Mouse (Mus musculus) natural killer cell, adult 2 months (primary cell): ENCODE measurements around the gene Spint3.
A peak's percentile ranks its signal among the peaks of the same experiment; 100 is the strongest.
"Not testable (repeated sequence)": the region's sequence is repeated elsewhere in the genome, so short reads cannot be mapped to it uniquely, and the experiment has no call there.

Source experiments
- DNase-seq, 2 experiments: peaks; one replicate each; pipeline ENCODE4 v3.0.0; 2022; ENCODE audit warnings: low spot score in 2 of 2

The Spint3 gene

DNA sequence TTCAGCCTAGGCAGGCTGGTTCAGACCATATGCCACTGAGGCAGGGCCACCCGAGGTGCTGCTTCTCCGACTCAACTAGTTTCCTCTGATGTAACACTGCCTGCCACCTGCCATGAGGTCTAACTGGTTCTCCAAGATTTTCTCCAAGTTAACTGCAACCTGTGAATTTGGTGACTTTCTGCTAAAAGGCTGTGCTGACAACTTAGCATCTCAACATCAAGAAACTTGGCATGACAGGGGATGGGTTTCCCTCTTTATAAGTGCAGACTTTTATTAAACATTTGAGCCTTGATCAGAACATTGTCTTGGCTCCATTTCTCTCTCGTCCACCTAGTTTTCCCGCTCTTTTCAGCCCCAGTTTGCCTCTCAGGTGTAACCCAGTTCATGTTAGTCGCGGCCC lies at the start of gene Spint3:
Spint3 (minus strand) TSS at position 101 of the 400 bp plus-strand sequence.
- DNase-seq = not testable (repeated sequence)

DNA sequence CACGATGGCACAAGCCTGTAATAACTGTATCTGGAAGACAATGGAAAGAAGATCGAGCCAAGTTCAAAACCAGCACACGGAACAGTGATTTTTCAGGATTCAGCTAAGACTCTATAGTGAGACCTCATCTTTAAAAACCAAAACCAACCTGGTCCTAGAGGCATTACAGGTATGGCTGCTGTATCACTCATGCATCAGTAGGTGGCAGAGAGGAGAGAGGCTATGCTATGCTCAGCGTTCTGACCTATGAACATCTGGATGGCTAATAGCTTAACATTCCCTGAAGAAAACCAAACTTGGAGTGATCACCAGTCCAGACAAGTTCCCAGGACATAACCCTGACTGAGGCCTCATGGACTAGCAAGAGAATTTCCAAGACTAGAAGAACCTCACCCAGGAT lies 48.5 kb upstream of the Spint3 start:
- DNase-seq = no peak

DNA sequence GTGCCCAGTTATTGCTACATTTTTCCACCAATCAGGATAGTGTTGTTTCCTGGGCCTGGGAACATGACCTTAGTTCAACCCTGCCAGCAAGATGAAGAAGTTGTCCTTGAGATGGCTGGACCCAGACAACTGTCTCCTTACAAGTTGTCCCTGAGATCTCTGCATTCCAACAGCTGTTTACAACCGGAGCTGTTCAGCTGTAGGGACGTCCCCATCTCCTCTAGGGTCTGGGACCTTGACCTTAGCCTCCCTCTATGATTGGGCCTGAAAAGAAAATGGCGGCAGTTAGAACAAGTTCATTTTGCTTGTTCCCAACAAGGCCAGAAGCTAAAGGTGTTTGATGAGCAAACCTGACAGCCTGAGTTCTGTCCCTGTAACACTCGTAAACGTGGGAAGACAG lies 45.8 kb upstream of the Spint3 start:
- no peak for DNase-seq

DNA sequence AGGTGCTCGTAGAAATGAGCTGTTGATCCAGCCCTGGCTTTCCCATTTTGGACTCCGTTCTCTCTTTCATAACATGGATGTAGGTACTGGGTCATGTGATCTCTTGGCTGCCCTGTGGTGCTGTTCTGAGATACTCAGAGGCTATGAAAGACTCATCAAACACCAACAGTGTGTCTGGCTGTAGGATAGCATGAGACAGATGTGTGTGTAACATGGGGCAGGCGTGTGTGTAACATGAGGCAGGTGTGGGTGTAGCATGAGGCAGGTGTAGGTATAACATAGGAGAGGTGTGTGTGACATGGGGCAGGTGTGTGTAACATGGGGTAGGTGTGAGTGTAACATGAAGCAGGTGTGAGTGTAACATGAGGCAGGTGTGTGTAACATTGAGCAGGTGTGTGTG lies 42.1 kb upstream of the Spint3 start:
- no peak for DNase-seq

DNA sequence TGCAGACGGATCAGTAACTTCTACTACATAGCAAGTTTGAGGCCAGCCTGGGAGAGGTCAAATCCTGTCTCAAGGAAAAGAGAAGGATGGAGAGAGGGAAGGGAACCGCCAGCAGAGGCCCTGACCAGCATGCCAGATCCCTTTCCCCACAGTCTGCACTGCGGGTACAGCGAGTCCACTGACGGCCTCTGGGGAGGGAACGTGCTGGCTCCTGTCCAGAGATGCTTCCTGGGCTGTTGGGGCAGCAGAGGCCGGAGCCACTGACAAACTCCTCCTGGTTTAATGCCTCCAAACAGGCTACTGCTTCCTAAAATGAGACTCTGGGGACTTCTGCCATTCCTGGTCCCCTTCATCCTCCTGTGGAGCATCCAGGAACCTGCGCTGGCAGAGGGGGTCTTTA lies 40.2 kb upstream of the Spint3 start, which contains the start of the genes Wfdc6b and Wfdc8:
Wfdc6b (plus strand) TSS at position 52 of the 400 bp plus-strand sequence.
Wfdc8 (minus strand) TSS at position 156 of the 400 bp plus-strand sequence.
- DNase-seq = not testable (repeated sequence)

DNA sequence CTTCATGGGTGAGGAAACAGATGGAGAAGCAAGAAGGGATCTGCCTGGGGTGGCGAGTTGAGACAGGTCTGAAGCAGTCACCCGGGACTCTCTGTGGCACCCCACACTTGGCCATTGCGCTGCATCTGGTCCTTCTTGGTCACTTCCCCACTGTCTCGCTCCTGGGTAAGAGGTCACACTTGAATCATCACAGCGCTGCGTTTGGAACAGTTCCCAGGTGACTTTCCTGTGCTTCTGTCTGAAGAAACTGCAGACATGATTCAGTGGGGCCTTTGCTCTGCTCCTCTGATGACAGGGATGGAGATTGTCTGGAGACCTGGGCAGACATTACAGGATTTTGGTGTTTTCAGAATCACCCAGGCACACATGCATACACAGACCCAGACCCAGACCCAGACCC lies 35.5 kb upstream of the Spint3 start:
- DNase-seq = no peak

DNA sequence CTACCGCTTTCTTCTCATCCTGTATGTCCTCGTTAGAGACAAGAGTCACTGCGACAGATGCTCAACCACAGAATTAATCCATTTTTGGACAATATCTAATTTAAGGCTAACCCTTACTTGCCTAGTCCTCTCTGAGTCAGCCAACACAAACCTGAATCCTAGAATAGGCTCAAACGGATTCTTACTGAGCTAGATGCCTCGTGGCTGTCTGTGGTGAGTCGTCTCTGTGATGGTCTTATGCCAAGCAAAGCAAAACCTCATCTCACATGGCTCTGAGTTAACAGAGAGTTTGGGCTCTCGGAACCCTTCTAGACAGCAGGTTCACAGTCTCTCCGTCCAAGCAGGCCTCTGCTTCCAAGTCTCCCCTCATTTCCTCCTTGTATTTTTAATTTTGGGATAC lies 31.2 kb upstream of the Spint3 start:
- DNase-seq = no peak

DNA sequence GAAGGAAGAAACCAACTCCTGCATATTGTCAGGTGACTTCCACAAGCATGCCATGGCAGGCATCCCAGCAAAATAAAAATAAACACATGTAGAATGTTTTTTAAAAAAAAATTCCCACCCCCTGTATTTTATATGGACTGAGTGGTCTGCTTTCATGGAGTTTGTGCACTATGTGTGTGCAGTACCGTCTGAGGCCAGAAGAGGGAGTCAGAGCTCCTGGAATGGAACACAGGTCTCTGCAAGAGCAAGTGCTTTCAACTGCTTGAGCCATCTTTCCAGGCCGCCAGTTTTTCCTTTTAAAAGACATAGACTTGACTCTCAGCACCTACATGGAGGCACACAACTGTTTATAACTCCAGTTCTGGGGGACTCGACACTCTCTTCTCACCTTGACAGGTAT lies 30.2 kb upstream of the Spint3 start:
- no peak for DNase-seq

DNA sequence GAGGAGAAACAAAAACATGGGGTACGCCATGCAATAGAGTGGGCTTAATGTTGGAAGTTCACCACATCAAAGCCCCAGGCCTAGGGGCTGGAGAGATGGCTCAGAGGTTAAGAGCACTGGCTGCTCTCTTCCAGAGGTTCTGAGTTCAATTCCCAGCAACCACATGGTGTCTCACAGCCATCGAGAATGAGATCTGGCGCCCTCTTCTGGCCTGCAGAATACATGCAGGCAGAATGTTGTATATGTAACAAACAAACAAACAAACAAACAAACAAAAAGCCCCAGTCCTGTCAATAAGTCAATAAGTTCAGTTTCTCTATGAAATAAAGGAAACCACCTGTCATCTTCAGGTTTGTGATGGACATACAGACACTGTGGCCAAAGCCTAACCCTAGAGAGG lies 26.9 kb upstream of the Spint3 start:
- DNase-seq = no peak

DNA sequence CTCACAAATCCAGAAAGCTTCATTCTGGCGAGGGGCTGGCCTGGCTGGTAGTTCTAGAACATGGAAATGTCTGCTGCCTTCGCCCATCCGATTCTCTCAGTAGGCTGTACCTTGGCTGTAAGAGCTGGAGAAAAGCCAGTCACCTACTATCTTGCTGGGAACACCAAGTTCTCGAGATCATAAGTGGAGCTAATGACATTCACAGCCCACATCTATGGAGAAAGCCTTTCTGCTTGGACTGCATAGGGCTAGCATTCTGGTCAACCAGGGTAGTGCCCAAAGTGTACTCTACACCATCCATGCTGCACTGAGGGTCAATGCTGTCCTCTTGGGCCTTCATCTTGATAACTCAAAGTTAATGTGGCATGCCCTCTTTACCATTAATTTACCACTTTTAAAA lies 20.2 kb upstream of the Spint3 start, which contains the start of gene Eppin:
Eppin (minus strand) TSS at position 101 of the 400 bp plus-strand sequence.
- no peak for DNase-seq

DNA sequence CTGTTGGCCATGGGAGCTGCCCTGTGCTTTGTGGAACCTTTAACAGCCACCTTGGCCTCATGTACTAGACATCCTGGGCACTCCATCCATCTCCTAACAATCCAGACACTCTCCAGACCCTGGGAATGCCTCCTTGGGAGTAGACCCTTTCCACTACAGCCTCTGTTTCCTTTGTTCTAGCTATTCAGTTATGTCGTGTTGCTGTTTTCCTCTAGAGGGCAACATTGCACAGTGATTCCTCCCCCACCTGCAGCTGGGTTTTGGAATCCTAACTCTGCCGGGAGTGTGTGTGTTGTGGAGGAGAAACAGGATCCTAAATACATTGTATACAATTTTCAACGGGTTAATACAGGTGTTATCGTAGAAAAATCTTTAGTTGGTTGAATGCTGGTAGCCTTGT lies 18.8 kb upstream of the Spint3 start:
- no peak for DNase-seq

DNA sequence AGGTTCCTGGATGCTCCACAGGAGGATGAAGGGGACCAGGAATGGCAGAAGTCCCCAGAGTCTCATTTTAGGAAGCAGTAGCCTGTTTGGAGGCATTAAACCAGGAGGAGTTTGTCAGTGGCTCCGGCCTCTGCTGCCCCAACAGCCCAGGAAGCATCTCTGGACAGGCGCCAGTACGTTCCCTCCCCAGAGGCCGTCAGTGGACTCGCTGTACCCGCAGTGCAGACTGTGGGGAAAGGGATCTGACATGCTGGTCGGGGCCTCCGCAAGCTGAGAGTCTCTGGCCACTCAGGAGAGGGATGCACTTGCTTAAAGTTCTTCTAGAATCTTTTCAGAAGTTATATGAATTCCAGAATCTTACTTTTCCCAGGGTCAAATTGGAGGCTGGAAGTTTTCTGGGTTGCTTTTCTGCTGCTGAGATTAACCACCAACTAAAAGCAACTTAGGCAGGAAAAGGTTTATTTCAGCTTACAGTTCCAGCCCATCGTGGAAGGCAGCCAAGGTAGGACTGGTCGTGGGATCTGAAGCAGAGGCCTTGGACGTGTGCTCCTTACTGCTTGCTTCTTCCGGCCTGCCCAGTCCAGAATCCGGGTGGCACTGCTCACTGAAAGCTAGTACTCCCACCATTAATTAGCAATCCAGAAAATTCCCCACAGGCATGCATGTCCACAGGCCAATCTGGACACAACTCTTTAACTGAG lies 11.9 kb upstream of the Spint3 start, which contains the start of gene Wfdc6a:
Wfdc6a (minus strand) TSS at position 423 of the 701 bp plus-strand sequence.
- not testable (repeated sequence) for DNase-seq

DNA sequence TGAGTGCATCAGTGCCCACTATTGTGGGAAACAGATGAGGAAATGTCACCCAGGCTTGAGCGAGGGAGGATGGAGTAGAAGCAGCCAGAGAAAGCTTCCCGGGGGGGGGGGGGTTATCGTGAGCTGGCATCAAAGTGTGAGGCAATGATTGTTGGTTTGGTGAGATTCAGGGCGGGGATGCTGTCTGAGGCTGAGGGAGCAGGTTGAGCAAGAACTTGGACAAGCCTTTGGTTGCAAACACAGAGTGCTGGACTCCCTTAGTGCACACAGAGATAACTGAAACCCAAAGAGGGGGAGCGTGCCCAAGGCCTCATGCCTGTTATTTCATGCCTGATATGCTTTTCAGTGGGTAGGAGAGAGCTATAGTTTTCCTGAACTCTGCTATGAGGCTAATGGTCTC lies 5.8 kb downstream of the Spint3 start:
- DNase-seq = no peak

DNA sequence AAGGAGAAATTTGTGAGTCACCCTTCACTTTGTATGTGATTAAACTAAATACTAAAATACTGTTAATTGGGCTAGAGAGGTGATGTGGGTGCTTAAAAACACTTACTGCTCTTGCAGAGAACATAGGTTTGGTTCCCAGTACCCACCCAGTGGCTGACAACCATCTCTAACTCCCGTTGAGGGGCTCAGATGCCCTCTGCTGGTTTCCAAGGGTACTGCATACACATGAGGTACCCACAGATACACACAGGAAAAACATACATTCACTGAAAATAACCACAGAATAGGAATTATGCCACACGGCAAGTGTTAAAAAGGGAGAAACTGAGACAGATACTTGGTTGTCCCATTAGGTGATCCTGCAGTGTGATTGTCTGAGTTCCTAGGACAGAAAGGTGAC lies 6.3 kb downstream of the Spint3 start:
- no peak for DNase-seq

DNA sequence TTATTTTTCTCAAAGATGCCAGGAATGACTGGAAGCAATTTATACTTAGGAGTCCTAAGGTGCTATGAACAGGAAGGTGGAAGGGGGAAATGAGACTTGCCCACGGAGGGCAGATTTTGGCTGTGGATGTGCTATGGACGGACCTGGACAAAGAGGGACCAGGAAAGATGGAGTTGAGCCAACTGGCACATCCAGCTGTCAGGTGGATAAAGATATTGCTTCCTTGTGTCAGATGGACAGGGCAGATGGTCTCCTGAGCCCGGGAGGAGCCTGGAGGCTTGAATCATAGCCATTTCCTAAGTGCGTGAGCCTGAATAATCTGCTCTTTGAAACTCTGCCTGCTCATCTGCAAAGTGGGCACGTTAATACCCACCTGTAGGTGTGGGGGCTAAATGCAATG lies 8.9 kb downstream of the Spint3 start:
- DNase-seq = no peak

DNA sequence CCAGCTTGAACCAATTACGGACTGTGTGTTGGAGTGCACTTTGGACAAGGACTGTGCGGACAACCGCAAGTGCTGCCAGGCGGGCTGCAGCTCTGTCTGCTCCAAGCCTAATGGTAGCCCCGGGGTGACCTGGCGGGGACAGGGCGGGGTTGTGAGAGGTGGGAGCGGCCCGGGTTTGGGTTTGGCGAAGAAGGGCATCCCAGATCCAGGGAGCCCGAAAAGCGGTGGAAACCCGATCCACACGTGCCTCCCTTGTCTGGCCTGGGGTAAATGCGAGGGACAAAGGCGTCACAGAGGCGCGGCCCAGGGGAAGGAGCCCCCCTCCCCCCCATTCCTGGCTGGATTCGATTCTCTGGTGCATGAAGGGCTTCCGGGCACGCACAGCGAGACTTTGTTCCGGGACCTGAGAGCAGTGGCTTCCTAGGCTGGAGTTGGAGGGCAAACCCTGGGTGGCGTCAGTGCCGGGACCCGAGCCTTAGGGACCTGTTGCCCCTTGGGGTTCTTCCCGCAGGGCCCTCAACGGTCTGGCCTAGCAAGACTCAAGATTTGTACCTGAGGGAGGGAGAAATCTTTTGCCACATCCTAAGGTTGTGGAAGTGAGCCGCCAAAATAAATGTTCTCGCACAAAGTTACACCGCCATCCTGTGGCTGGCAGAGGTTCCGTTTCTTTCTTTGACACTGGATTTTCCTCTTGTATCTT lies 9.8 kb downstream of the Spint3 start:
- DNase-seq = peak; percentile 26 to 27

DNA sequence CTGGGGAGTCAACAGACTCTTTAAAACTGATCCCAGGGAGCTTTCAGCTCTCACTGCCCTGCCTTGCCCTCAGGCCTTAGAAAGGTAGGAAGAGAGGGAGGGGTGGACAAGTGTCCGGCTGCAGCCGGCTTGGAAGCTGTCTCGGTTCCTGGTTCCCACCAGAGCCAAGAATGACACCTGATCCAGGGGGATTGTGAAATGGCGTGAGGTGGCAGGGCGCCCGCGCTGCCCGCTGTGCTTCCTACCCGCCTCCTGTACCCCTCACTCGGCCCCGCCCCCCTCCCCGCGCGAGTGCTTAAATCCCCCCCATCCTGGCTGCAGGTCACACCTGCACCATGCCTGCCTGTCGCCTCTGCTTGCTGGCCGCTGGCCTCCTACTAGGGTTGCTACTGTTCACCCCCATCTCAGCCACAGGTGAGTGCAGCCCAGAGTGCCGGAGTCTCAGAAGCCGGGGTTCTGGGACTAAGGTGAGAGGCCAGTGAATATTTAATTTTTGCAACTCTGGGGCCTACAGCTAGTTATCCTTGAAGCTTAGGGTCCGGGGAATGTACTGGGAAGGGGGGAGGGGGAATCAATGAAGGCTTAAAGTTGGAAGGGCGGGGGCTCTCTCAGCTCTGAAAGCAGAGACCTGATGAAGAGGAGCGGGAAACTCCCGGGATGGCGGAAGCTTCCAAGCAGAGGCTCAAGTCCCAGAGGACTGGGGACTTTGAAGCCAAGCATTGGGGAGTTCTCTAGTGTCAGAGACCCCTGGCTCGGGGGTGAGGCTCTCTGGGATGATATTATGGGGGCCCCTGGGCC lies 10.7 kb downstream of the Spint3 start, which contains the start of gene Wfdc2:
Wfdc2 (plus strand) TSS at position 23 of the 798 bp plus-strand sequence.
- DNase-seq = no peak

DNA sequence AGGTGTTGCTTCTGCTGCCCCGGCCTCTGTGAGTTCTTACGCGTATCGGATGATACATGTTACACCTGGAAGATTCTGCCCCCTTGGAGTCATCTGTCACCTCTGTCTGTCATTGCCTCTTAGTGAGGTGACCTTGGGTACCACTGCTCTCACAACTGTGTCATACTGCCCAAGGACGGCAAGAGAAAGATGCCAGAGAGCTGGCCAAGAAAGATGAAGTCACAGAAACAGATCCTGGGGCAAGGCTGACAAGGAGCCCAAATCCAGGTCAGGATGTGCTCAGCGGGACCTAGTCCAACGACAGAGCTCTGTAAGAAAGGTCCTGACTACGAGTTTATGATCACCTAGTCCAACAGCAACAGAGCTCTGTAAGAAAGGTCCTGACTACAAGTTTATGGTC lies 13.2 kb downstream of the Spint3 start:
- no peak for DNase-seq

DNA sequence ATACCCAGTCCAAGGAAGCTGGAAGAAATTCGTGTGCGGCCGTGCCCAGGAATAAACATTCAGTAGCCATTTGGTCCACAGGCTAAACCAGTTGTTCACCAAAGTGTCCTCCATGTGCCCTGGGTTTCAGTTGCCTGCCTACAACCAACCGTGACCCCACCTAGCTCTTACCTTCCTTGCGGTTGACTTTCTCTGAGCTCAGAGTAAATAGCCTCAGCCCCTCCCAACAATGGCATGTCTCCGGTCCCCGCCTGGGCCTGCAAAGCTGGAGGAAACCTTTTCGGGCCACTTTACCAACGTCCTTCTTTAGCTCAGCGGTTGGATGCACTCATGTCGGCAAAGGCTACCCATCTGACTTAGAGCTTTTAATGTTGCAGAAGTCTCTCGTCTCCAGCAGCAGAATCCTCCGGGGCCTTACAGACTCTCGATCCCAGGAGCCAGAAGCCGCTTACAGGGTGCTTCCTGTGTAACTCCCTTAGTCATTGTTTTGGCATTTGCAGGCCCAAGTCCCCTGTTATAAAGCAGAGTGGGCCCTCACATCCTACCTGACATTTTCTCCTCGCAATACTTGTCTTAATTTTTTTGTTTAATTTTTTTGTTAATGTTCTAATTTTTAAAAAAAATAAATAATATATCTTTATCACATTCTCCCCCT lies 14.1 kb downstream of the Spint3 start:
- DNase-seq = no peak

DNA sequence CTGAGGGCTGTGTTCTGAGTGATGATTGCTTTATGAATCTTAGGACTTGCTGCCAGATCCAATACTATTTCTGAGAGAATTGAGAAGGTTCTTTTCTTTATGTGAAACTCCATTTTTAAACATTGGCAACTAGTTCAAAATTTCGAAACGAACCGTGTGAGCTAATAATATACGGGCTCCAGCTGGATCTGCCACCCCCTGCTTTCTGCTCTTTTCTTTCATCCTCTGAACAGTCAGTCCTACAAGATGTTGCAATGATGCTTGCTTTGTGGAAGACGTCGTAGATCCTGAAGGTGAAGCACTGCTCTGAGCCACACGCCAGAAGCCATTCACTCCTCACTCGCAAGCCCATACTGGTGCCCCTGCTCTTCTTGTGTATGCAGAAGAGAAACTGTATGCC lies 14.8 kb downstream of the Spint3 start:
- DNase-seq = no peak

DNA sequence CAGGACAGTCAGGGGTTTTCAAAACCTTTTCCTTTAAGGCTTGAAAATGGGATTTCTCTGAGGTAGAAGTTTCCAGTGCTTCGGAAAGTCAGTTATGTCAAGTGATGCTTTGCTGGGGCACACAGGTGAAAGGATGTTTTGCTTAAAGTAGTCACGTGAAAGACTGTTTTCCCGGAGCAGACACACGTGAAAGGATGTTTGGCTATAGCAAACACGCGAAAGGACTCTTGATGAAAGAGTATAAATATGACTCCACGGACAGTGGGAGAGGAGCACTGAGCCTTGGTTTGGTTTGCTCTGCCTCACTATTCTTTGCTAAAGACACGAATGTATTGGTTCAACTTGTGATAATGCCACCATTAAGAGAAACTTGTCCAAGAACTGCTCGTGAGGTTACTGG lies 21.8 kb downstream of the Spint3 start:
- DNase-seq = no peak

DNA sequence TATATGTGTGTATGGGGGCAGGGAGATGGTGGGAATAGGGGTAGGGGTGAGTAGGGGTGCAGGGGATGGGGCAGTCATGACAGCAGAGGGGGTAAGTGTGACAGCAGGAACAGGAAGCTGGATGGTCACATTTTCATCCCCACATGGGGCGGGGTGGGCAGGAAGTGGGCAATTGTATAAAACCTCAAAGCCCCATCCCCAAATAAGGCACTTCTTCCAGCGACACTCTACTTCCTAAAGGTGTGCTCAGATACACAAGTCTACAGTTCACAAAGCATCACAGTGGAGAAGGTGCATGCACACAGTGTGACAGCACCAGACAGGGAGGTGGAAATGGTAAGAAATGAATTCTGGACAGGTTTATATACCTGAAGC lies 22.4 kb downstream of the Spint3 start:
- no peak for DNase-seq
